Mouse (Mus musculus) brain, adult 2 months (tissue): Measurements from ENCODE around the gene Plekhg2.

Source experiments
- DNase-seq: peaks from one replicate; pipeline ENCODE4 v3.0.0; 2011; ENCODE audit warnings: low read depth, low spot score

The Plekhg2 gene

GRCm38 (mm10) chr7:28367663-28368275, 4.6 kb downstream of the Plekhg2 start:
- DNase-seq: no peak

- DNase-seq: no peak
These were observed 9.8 kb downstream of the Plekhg2 start for GRCm38 (mm10) chr7:28362441-28363060.

DNA sequence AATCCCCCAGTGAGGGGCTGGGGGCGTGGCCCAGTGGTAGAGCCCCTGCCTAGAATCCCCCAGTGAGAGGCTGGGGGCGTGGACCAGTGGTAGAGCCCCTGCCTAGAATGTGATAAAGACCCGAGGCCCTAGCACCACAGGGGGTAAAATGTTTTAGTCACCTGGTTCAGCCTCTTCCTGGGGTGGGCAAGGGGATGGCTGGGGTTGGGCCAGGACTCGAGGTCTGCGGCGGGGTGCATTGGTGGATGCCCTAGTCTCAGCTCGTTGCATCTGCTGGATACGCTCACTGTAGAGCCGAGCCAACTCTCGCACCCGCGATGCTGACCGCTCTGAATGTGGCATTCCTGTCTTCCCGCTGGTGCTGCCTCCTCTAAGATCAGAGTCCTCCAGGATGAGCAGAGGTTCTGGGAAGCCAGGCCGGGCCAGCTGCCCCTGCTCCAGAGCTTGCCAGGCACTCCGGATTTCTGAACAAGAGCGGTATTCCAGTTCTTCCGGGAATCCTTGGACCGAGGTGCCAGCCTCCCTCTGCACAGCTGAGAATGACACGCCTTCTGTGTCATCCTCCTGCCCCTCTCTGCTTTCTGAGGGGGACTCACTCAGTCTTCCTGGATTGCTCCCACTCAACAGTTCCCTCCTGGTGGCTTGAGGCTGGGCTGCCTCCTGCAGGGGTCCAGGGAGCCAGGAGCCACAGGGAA, 10.6 kb downstream of the Plekhg2 start:
- no peak for DNase-seq

GRCm38 (mm10) chr7:28360291-28360690, 12.1 kb downstream of the Plekhg2 start:
- no peak for DNase-seq

- DNase-seq: no peak
These were observed 12.5 kb downstream of the Plekhg2 start for GRCm38 (mm10) chr7:28359854-28360253.

GRCm38 (mm10) chr7:28358431-28358830, 14.0 kb downstream of the Plekhg2 start:
- DNase-seq: no peak

GRCm38 (mm10) chr7:28357984-28358383, 14.4 kb downstream of the Plekhg2 start:
- no peak for DNase-seq

GRCm38 (mm10) chr7:28356981-28357380, 15.4 kb downstream of the Plekhg2 start:
- no peak for DNase-seq

DNA sequence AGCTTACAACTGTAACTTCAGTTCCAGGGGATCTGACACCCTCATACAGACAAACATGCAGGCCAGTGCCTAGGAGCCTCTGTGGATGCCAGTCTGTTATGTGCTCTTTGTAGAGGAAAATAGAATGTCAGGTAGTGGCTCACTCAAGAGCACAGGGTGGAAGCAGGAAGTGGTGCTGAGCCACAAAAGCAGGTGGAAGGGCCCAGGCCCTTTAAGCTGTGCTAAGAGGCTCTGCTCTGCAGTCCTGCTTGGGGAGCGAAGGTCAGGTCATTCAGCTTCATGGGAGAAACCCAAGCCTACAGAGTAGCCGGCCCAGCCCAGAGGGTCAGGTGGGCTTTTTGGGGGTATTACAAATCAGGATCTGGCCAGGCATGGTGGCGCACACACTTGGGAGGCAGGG, 17.2 kb downstream of the Plekhg2 start:
- no peak for DNase-seq

- no peak for DNase-seq
These were observed 17.8 kb downstream of the Plekhg2 start for GRCm38 (mm10) chr7:28354596-28354995.

DNA sequence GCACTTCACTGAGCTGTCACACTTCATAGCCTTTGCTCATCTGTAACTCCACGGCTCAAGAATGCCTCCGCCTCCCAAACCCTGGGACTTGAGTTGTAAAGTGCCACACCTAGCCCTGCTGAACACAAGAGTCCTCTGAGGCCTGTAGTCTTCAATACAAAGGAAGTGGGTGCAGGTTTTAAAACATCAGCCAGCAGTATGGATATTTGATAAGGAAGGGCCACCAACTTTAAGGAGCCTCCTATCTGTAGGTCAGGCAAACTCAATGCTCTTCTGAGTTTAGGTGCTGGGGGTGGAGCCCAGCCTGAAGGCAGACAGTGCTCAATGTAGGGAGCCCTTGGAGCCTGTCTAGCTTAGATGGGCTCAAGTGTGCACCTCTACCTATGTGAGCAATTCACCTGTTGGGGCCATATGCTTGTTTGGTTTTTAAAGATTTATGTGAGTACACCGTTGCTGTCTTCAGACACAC, 18.3 kb downstream of the Plekhg2 start:
- DNase-seq: no peak

DNA sequence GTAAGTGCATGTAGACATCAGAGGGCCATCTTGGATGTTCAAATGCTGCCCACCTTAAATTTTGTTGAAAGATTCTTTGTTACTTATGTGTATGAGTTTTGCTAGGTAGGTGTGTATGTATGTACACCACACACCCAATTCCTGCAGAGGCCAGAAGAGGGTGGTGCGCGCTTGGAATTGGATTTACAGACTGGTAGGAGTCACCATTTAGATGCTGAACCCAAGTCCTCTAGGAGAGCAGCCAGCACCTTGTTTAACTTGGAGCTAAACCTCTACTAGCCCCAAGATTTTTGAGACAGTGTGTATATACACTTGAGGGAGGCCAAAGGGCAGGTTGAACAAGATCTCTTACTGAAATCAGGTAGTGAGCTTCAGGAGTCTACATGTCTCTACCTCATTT, 19.1 kb downstream of the Plekhg2 start:
- no peak for DNase-seq

DNA sequence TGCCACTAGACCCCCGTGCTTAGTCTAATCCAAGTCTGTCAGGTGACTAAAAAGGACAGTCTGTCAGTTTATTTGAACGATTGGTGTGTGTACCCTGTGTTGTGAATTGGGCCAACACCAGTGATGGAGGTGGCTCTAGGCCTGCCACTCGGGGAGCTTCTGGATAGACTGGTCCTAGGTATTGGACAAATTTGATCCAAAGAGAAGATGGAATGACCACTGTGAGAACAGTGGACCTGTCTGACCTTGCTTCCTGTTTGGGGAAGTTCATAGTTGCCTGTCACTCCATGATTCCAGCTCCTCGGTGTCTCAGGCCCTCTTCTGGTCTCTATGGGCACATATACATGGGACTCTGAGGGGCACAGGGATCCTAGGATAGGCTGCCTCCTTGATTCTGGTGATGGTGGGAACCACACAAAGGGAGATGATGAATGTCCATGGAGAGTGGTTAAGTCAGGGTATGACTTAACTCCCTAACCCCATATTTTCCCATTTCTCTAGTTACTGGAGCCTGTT, 20.7 kb downstream of the Plekhg2 start:
- no peak for DNase-seq

GRCm38 (mm10) chr7:28350155-28350883, 22.1 kb downstream of the Plekhg2 start, which contains the start of gene Rps16:
Rps16 (plus strand) TSS chr7:28350652.
- DNase-seq: peak; percentile 99

GRCm38 (mm10) chr7:28348601-28349000, 23.8 kb downstream of the Plekhg2 start:
- DNase-seq: no peak

DNA sequence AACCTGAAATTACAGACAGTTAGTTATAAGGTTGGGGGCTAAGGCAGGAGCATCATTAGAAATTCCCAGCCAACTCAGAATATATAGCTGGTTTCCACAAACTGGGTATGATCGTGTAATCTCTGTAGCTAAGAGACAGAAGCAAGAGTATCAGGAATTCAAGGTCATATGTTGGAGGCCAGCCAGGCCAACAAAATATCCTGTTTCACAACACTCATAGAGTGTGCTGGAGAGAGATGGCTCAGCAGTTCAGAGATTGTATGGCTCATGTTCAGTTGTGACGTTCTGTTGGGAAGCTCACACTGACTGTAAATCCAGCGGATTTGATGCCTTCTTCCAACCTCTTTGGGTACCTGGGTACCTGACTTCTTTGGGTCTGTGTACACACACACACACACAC, 24.7 kb downstream of the Plekhg2 start:
- DNase-seq: no peak

DNA sequence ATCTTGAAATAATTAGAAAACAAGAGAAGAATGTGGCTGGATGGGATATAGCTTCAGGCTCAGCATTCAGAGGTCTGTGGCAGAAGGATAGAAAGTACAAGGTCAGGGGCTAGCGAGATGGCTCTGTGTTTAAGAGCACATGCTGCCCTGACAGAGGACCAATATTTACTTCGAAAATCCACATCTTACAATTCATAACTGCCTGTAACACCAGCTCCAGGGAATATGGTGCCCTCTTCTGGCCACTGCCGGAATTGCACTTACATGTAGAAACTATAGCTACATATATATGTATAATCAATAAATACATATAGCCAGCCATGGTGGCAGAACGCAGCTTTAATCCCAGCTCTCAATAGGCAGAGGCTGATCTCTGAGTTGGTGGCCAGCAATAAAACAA, 27.8 kb downstream of the Plekhg2 start:
- peak; percentile 86 for DNase-seq

- no peak for DNase-seq
These were observed 31.0 kb downstream of the Plekhg2 start for GRCm38 (mm10) chr7:28341381-28341780.

DNA sequence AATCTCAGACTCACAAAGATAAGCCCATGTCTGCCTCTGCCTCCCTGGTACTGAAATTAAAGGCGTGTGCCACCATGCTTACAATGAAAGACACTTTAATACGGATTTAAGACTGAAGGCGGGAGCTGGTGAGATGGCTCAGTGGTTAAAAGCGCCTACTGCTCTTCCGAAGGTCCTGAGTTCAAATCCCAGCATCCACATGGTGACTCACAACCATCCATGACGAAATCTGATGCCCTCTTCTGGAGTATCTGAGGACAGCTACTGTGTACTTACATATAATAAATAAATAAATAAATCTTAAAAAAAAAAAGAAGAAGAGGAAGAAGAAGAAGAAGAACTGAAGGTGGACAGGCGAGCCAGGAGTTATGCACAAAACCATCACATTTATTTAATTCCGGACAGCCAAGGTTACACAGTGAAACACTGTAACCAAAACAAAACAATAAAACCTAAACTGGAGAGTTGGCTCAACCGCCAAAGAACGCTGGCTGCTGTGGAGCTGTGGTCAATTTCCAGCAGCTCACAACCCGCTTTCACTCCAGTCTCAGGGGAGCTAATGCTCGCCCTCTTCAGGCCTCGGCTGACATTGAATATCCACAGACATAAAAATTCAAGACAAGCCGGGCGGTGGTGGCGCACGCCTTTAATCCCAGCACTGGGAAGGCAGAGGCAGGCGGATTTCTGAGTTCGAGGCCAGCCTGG, 33.0 kb downstream of the Plekhg2 start:
- DNase-seq: peak; percentile 39

DNA sequence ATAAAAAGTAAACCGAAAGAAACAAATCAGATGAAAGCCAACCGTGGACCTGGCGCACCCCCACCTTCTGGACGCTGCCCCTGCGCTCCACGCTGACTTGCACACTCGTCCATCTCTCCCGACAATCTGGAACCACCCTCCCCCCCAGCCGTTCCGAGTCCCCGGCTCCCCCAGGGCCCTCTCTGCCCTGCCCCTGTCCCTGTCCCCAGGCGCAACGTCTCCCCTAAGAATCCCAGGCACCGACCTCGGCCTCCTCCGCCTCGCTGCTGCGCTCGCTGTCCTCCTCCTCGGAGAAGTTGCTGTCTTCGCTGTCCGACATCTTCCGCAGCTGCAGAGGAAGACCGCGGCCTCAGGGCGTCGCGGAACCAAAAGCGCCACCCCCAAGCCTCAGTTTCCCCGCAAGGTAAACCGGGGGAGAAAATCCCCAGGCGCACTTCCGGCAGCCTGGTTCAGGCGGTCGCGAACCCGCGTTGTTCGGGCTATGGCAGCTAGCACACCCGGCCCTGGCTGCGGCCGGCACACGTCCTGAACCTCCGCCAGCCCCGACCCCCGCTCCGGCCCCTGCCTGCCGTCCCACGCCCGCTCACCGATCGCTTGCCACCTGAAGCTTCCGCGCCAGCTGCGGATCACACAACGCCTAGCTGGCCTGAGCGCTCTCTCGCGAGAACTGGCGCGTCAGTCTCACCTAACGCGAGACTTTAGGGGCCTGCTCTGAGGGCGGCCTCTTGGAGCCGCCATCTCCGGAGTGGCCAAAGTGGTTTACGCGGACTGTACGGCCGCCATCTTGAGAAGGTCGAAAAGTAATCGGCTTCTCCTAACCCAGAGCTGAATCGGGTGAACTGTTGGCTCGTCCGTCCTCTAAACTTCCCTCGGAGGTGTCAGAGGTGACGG, 34.0 kb downstream of the Plekhg2 start, which contains the start of gene Supt5:
Gene Supt5 (minus strand): TSS at position 639 of the 891 bp plus-strand sequence.
- peak; percentile 99 for DNase-seq
